Mouse (Mus musculus) limb, embryonic 11.5 days (tissue): ENCODE measurements around the gene Kif22. TPM values are rescaled to one million over a fixed set of nuclear protein-coding genes. Genes with fewer than 3 reads are reported as not detected.

Source experiments
- ATAC-seq: fragments of 200-750 bp; cut with Nextera tagmentation; 2 replicates; pipeline ENCODE4 v1.8.0; 2017; ENCODE audit warnings: low read depth; ENCODE audit not compliant: insufficient number of reproducible peaks, low FRiP score, low TSS enrichment
- DNase-seq: peaks from one replicate; pipeline ENCODE4 v3.0.0-alpha.2; 2015; ENCODE audit warnings: low spot score
- H3K27ac ChIP-seq: fragments of 300-500 bp; sonication (generic); replicated peaks from 2 replicates; pipeline ENCODE4 v1.5.1; 2014; ENCODE audit warnings: low read depth, mild to moderate bottlenecking, low read length
- H3K27me3 ChIP-seq: fragments of 300-500 bp; sonication (generic); 2 replicates; pipeline ENCODE4 v1.6.1; 2014; ENCODE audit warnings: mild to moderate bottlenecking, low read length, mixed read lengths; ENCODE audit not compliant: control insufficient read depth, insufficient read depth
- H3K36me3 ChIP-seq: fragments of 300-500 bp; sonication (generic); 2 replicates; pipeline ENCODE4 v1.6.1; 2014; ENCODE audit warnings: mild to moderate bottlenecking, low read length, moderate library complexity, mixed read lengths; ENCODE audit not compliant: control insufficient read depth, insufficient read depth
- H3K4me1 ChIP-seq: fragments of 300-500 bp; sonication (generic); 2 replicates; pipeline ENCODE4 v1.6.1; 2014; ENCODE audit warnings: low read length, mixed read lengths; ENCODE audit not compliant: control insufficient read depth, insufficient read depth
- H3K4me2 ChIP-seq: fragments of 300-500 bp; sonication (generic); 2 replicates; pipeline ENCODE4 v1.6.1; 2014; ENCODE audit warnings: low read depth, mild to moderate bottlenecking, moderate library complexity; ENCODE audit not compliant: severe bottlenecking
- H3K4me3 ChIP-seq: fragments of 300-500 bp; sonication (generic); 2 replicates; pipeline ENCODE4 v1.5.1; 2014; ENCODE audit warnings: low read depth, low read length
- H3K9ac ChIP-seq: fragments of 300-500 bp; sonication (generic); 2 replicates; pipeline ENCODE4 v1.6.1; 2014; ENCODE audit warnings: mild to moderate bottlenecking, low read length
- H3K9me3 ChIP-seq: fragments of 300-500 bp; sonication (generic); 2 replicates; pipeline ENCODE4 v1.6.1; 2016; ENCODE audit warnings: low read length; ENCODE audit not compliant: control insufficient read depth
- WGBS: fragments of 180-500 bp; shearing (Covaris S2); extraction: QIAGEN DNeasy Blood & Tissue Kit; methylation state at CpG from one replicate; pipeline ENCODE4 v1.1.7; 2014; 5-methylcytosine and 5-hydroxymethylcytosine counted together
- polyA plus RNA-seq: library from polyadenylated mRNA; unstranded; fragments of >200 nt; fragmentation: Nextera tagmentation; extraction: Ambion mirVana; gene quantifications from 2 replicates; pipeline ENCODE4 v1.2.1, GENCODE M21; 2014

Gene Kif22
- polyA plus RNA-seq, 1 experiment from 2014 or later: 196 TPM

DNA sequence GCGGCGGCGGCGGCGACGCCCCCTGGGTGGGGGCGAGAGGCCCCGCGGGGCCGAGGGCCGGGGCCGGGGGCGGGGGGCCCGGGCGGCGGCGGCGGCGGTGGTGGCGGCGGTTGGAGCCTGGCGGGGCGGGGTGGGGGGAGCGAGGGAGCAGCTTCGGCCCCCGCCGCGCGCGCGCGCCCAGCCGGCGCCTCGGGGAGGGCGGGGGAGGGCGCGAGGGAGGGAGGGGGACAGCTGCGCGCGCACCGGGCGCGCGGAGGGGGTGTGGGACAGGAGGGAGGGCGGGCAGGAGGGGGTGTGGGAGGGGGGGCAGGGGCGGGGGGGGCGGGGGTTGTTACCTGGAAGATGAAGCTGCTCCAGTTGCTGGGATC lies 15.7 kb downstream of the Kif22 start:
- H3K9ac ChIP-seq: peak overlapping the region; percentile 99
- peaks cover 36% of the 10 kb centered on the region for H3K4me1 ChIP-seq
- ATAC-seq: no peak
- no peaks in the 10 kb centered on the region for H3K27me3 ChIP-seq
- peaks cover 36% of the 10 kb centered on the region for H3K36me3 ChIP-seq
- peak overlapping the region; percentile 98 for H3K27ac ChIP-seq
- DNase-seq: no peak
- no peaks in the 10 kb centered on the region for H3K9me3 ChIP-seq
- H3K4me2 ChIP-seq: peak overlapping the region; percentile 83
- no CpG with 5 or more reads among the region's 48 CpGs for WGBS
- H3K4me3 ChIP-seq: peak overlapping the region; percentile 97

DNA sequence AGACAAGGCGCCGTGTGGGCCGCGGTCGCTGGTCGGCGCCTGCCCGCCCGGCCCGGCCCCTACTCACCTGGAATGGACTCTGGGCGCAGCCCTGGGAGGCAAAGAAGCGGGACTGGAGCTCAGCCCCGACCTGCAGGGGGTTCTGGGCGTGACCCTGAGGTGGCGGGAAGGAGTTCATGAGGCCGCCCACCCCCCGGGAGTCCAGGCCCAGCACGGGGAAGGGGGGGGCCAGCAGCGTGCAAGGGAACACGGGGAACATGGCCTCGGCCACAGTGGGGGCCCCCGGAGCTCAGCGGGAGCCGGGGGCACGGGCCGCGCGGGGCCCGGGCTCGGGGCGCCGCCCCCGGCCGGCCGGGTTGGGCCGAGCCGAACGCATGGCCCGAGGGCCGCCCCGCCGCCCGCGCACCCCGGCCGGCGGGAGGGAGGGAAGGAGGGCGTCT lies 16.1 kb downstream of the Kif22 start:
- peak; percentile 41; the same call in 1 of the 2 replicates for ATAC-seq
- peak overlapping the region; percentile 97 for H3K4me3 ChIP-seq
- peaks cover 38% of the 10 kb centered on the region for H3K4me1 ChIP-seq
- DNase-seq: peak; percentile 84
- peak overlapping the region; percentile 99 for H3K9ac ChIP-seq
- no peaks in the 10 kb centered on the region for H3K27me3 ChIP-seq
- peak overlapping the region; percentile 98 for H3K27ac ChIP-seq
- no peaks in the 10 kb centered on the region for H3K9me3 ChIP-seq
- peak overlapping the region; percentile 83 for H3K4me2 ChIP-seq
- WGBS: 0% methylated on average over 30 of the region's 48 CpGs
- peaks cover 36% of the 10 kb centered on the region for H3K36me3 ChIP-seq

DNA sequence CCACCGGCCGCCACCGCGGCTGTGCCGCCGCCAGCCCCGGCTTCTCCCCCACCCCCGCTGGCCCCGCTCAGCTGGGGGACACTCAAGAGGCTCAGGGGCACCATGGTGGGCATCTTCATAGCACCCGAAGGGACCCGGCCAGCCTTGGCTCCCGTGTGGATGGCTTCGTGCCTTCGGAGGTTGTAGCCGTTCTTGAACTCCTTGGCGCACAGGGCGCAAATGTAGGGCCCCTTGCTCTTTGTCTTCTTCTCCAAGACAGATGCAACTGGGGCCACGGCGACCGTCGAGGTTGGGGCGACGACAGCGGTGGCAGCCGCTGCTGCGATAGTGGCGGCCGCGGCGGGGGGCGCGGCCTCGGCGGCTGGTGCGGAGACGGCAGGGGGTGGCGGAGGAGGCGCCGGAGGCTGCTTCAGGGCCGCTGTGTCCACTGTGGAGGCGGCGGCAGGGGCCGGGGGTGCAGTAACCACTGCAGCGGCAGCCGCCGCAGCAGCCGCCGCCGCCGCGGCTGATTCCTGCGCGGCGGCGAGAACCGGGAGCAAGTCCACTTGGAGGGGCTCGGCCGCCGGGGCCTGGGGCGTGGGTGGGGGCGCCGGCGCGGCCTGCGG lies 16.6 kb downstream of the Kif22 start:
- Histone ChIP-seq H3K27me3 (no peaks in the 10 kb centered on the region), H3K4me2 (peak overlapping the region; percentile 83), H3K27ac (peak overlapping the region; percentile 98), H3K4me3 (peak overlapping the region; percentile 97), H3K36me3 (peaks cover 32% of the 10 kb centered on the region), H3K9me3 (no peaks in the 10 kb centered on the region), H3K9ac (peak overlapping the region; percentile 99), H3K4me1 (peaks cover 41% of the 10 kb centered on the region)
- under 1% methylated on average over 64 of the region's 65 CpGs for WGBS
- peak; percentile 66 for DNase-seq
- no peak for ATAC-seq

DNA sequence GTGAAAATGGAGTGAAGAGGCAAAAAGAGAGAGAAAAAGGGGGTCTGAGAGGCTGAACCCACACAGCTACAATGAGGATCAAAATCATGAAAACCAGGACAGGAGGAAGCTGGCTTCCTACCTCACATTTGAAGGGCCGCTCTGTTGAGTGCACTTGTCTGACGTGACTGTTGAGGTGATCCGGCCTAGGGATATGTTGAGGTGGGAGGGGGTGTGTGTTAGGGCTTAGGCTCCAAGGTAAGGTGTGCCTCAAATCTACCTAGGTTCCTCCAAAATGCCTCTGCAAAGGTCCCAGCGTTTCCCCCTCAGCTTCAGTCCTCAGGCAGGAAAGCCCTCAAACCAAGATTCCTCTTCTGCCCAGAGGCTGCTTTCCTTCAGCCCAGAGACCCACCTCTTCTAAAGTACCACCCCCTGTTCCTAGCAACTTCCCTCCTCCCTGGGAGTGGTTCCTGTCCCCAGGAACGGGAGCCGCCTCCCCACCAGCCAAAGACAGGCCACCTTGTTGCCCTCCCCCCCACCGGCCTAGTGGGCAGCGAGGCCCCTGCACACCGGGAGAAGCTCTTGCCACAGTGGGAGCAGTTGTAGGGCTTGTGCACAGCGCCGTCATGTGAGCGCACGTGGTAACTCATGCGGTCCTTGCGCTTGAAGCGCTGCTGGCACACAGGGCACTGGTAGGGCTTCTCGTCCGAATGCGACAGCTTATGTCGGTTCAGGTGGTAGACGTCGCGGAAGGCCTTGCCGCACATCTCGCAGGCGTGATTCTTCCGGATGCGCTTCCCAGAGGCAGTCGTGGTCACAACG lies 17.3 kb downstream of the Kif22 start:
- 1% methylated on average over 30 of the region's 30 CpGs for WGBS
- no peaks in the 10 kb centered on the region for H3K9me3 ChIP-seq
- peak; percentile 23; the same call in 1 of the 2 replicates for ATAC-seq
- H3K27ac ChIP-seq: peak overlapping the region; percentile 98
- peaks cover 29% of the 10 kb centered on the region for H3K36me3 ChIP-seq
- no peaks in the 10 kb centered on the region for H3K27me3 ChIP-seq
- peak; percentile 81 for DNase-seq
- H3K4me1 ChIP-seq: peaks cover 48% of the 10 kb centered on the region
- peak overlapping the region; percentile 99 for H3K9ac ChIP-seq
- H3K4me2 ChIP-seq: peak overlapping the region; percentile 83
- H3K4me3 ChIP-seq: peak overlapping the region; percentile 97

DNA sequence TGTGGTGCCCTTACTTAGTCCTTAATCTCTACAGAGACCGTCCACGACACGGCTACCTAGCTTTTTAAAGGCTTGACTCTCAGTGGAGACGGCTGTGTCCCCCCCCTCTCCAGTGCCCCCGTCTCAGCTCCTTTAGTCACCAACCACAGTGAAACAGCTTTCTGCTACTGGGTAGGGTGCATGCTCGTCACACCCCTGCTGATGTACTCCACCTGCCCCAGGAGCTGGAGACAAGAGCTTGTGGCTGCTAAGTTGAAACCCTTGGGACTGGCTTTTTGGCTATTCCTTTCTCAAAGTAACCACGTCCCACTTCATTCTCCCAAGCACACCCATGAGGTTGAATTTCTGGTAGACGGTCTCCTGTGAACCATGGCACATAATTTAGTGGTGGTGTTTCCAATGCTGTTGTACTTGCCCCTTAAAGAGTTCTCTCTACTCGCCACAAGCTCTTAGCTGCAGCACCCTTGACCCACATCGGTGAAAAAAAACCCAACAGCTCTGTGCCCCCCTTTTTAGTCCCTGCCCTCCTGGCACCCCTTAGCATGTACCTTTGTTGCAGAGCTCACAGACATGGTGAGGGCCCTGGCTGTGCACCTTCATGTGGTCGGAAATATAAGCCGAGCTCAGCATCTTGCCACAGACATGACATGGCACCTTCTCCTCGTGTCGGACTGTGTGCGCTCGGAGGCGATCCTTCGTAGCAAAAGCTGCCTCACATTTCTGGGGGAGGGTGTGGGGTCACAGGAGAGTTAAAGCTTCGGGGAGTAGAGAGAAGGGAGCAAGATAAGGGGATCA lies 18.2 kb downstream of the Kif22 start:
- Histone ChIP-seq H3K9ac (peak overlapping the region; percentile 99), H3K4me1 (peaks cover 55% of the 10 kb centered on the region), H3K4me3 (peak overlapping the region; percentile 97), H3K4me2 (peak overlapping the region; percentile 83), H3K27me3 (no peaks in the 10 kb centered on the region), H3K36me3 (peaks cover 26% of the 10 kb centered on the region), H3K27ac (0 out of 2 replicates have a peak overlapping the region, but pooled peaks have one; percentile 26), H3K9me3 (no peaks in the 10 kb centered on the region)
- 33% methylated on average over 19 of the region's 19 CpGs for WGBS
- DNase-seq (no peak), ATAC-seq (no peak)

DNA sequence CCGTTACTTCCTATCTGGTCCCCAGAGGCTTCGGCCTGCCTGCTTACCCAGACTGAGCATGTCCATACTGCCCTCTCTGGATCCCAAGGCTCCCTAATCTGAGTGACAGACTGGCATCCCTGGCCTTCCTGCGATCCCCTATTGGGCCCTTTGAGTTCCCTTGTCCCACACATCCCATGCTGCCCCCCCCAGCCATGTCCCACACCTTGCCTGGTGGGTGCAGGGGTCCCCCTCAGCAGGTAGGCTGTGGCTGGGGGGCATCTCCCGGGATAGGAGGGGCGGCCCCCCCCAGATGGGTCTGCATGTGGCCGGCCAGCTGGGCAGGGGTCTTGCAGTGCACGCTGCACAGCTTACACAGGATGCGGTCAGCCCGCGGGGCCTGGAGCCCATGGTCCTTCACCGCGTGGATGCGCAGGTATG lies 19.0 kb downstream of the Kif22 start:
- peak overlapping the region; percentile 26; the same call in 1 of the 2 replicates for H3K27ac ChIP-seq
- WGBS: 89% methylated on average over 12 of the region's 13 CpGs
- no peak for ATAC-seq
- peak overlapping the region; percentile 43 for H3K9ac ChIP-seq
- no peaks in the 10 kb centered on the region for H3K9me3 ChIP-seq
- no peaks in the 10 kb centered on the region for H3K27me3 ChIP-seq
- DNase-seq: no peak
- peak overlapping the region; percentile 83 for H3K4me2 ChIP-seq
- H3K4me3 ChIP-seq: peak overlapping the region; percentile 97
- peaks cover 55% of the 10 kb centered on the region for H3K4me1 ChIP-seq
- H3K36me3 ChIP-seq: peaks cover 23% of the 10 kb centered on the region

DNA sequence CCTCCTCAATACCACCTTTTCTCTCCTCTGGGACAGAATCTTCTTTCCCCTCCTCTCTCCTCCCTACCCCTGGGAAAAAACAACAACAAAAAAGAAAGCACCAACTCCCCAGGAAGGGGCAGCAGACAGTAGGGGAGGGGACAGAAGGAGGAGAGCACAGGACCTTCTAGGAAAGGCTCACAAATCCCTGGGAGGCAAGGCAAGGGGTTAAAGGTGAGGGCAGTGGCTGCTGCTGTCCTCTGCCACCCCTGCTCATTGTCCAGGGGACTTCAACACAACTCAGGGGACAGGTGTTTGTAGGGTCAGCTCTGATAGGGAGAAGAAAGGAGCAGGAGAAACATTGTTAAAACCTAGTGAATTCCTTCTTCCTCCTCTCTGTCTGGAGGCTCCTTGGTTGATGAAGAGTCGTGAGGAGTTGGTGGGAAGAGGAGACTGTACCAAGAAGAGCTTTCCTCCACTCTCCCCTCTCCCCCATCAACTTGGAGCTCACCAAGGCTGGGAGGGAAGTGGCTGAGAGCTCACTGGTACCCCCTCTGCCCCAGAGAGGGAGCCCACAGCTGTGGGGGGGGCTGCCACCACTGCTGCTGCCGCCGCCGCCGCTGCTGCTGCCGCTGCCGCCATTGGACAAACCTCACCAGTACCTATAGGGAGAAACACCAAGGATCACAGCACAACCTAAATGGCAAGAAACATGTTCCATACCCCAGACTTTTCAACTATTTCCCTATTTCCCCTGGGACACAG lies 19.6 kb downstream of the Kif22 start:
- Histone ChIP-seq H3K9me3 (no peaks in the 10 kb centered on the region), H3K9ac (peak overlapping the region; percentile 17; the same call in 1 of the 2 replicates), H3K4me3 (peak overlapping the region; percentile 97), H3K4me1 (peaks cover 49% of the 10 kb centered on the region), H3K36me3 (peaks cover 22% of the 10 kb centered on the region), H3K27ac (no peak overlapping the region; the same call in 1 of the 2 replicates), H3K27me3 (no peaks in the 10 kb centered on the region), H3K4me2 (peak overlapping the region; percentile 83)
- 76% methylated on average over 7 of the region's 7 CpGs for WGBS
- no peak for ATAC-seq
- no peak for DNase-seq
